Mouse (Mus musculus) CD8-positive naive resting alpha-beta T cell, adult 57 days (primary cell): ENCODE results near the gene Gm7682. TPM values are rescaled to one million over a fixed set of nuclear protein-coding genes. Genes with fewer than 3 reads are reported as not detected.

ENCODE experiments used
- total RNA-seq: library from RNA; stranded (reverse); gene quantifications from one replicate; pipeline ENCODE4 v1.2.4, GENCODE M21; 2023

Gm7682 gene
- total RNA-seq, result not detected

GRCm38 (mm10) chr5:94445484-94445883 is at the start of gene Gm7682:
TSS of gene Gm7682 (plus strand) at chr5:94445784.

Other genes with a start within 250 kb of the Gm7682 start
- gene Gm3106, start 227.8 kb upstream of the Gm7682 start, total RNA-seq, result not detected
- not detected for gene A430089I19Rik, start 139.0 kb upstream of the Gm7682 start, total RNA-seq
- gene Gm6502, start 131.3 kb upstream of the Gm7682 start, total RNA-seq, result not detected
- gene AA792892, start 106.0 kb upstream of the Gm7682 start, total RNA-seq, result 0.34 TPM
- gene Gm3139, start 80.5 kb downstream of the Gm7682 start, total RNA-seq, result not detected
- gene Gm3147, start 170.6 kb downstream of the Gm7682 start, total RNA-seq, result not detected
- gene Gm6509, start 178.2 kb downstream of the Gm7682 start, total RNA-seq, result not detected
- gene Gm6205, start 202.6 kb downstream of the Gm7682 start, total RNA-seq, result not detected